Mouse (Mus musculus) heart, postnatal 0 days (tissue): ENCODE data around the gene Iqcf1. TPM values are rescaled to one million over a fixed set of nuclear protein-coding genes. Genes with fewer than 3 reads are reported as not detected.

ENCODE experiments used
- ATAC-seq: fragments of 200-750 bp; cut with Nextera tagmentation; 2 replicates; pipeline ENCODE4 v1.8.0; 2017; ENCODE audit warnings: low read depth, moderate number of reproducible peaks, moderate library complexity; ENCODE audit not compliant: insufficient read depth
- DNase-seq: peaks from one replicate; pipeline ENCODE4 v3.0.0-alpha.2; 2016; ENCODE audit warnings: low spot score
- H3K27ac ChIP-seq: fragments of 300-500 bp; sonication (generic); 2 replicates; pipeline ENCODE4 v1.5.1; 2014; ENCODE audit warnings: low read depth, mild to moderate bottlenecking
- H3K27me3 ChIP-seq: fragments of 300-500 bp; sonication (generic); 2 replicates; pipeline ENCODE4 v1.6.1; 2014; ENCODE audit warnings: low read length, mixed read lengths; ENCODE audit not compliant: control insufficient read depth, insufficient read depth
- H3K36me3 ChIP-seq: fragments of 300-500 bp; sonication (generic); replicated peaks from 2 replicates; pipeline ENCODE4 v1.6.1; 2014; ENCODE audit warnings: low read length, mixed read lengths; ENCODE audit not compliant: control insufficient read depth, insufficient read depth
- H3K4me1 ChIP-seq: fragments of 300-500 bp; sonication (generic); 2 replicates; pipeline ENCODE4 v1.6.1; 2014; ENCODE audit warnings: antibody characterized with exemption; ENCODE audit not compliant: control insufficient read depth, insufficient read depth
- H3K4me2 ChIP-seq: fragments of 300-500 bp; sonication (generic); 2 replicates; pipeline ENCODE4 v1.6.1; 2014; ENCODE audit warnings: low read depth, mild to moderate bottlenecking, low read length, moderate library complexity
- H3K4me3 ChIP-seq: fragments of 300-500 bp; sonication (generic); 2 replicates; pipeline ENCODE4 v1.5.1; 2014; ENCODE audit warnings: low read depth, low read length
- H3K9ac ChIP-seq: fragments of 300-500 bp; sonication (generic); replicated peaks from 2 replicates; pipeline ENCODE4 v1.6.1; 2014; ENCODE audit warnings: low read depth, low read length, mixed read lengths
- H3K9me3 ChIP-seq: fragments of 300-500 bp; sonication (generic); replicated peaks from 2 replicates; pipeline ENCODE4 v1.6.1; 2016; ENCODE audit warnings: low read length; ENCODE audit not compliant: control insufficient read depth
- CTCF ChIP-seq: IDR thresholded peaks from 2 replicates; pipeline ENCODE4 v1.5.1; 2016; ENCODE audit warnings: antibody characterized with exemption, control low read depth, low read depth
- EP300 ChIP-seq: IDR thresholded peaks from 2 replicates; pipeline ENCODE4 v1.6.1; 2016; ENCODE audit warnings: antibody characterized with exemption, low read depth
- WGBS: fragments of 180-500 bp; shearing (Covaris S2); extraction: QIAGEN DNeasy Blood & Tissue Kit; methylation state at CpG from one replicate; pipeline ENCODE4 v1.1.7; 2014; 5-methylcytosine and 5-hydroxymethylcytosine counted together
- polyA plus RNA-seq: library from polyadenylated mRNA; unstranded; fragments of >200 nt; fragmentation: Nextera tagmentation; extraction: Ambion mirVana; gene quantifications from 2 replicates; pipeline ENCODE4 v1.2.1, GENCODE M21; 2015
- total RNA-seq: library from RNA; depleted of rRNA; stranded (reverse); fragments of >200 nt; gene quantifications from 2 replicates; pipeline ENCODE4 v1.2.3, GENCODE M21; 2014; ENCODE audit warnings: low replicate concordance

Gene Iqcf1
- total and polyA plus RNA-seq, 2 experiments from 2014 or later, result not detected

DNA sequence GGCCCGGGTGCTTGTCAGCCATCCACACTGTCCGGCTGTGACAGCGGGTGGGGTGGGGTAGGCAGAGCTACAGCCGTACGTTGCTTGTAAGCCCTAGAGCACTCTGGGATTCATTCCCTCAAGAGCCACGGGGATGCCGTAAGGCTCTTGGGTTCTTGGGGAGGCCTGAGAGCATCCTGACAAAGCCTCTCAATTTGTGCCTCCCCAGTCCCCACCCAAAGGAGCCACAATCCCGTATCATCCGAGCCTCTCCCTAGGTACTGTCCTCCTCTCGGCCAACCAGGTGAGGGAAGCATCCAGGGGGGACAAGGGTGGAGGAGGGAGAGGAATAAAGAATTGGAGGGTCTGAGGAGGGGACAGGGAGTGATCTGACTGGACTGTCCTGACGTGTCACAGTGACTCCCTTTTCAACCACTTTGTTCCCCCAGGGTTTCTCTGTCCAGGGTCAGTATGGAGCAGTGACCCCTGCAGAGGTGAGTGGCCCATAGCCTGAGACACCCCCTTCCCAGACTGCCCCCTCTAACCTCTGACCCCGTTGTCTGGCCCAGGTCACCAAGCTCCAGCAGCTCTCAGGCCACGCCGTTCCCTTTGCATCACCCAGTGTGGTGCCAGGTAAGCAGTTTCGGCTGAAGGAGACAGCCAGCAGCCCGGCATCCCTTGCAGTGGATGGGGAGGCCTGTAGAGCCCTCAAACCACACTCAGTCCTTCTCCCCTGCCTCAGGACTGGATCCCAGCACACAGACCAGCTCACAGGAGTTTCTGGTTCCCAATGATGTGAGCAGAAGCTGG lies 37.9 kb upstream of the Iqcf1 start:
- Histone ChIP-seq H3K4me1 (peaks cover 19% of the 10 kb centered on the region), H3K4me3 (no peak overlapping the region), H3K36me3 (peaks cover 33% of the 10 kb centered on the region), H3K27me3 (peaks cover 6% of the 10 kb centered on the region; the same call in 1 of the 2 replicates), H3K9me3 (no peaks in the 10 kb centered on the region), H3K27ac (no peak overlapping the region), H3K4me2 (no peak overlapping the region), H3K9ac (no peak overlapping the region)
- 86% methylated on average over 16 of the region's 16 CpGs for WGBS
- ATAC-seq (no peak), DNase-seq (no peak)
- TF ChIP-seq EP300 (no peak), CTCF (no peak)

DNA sequence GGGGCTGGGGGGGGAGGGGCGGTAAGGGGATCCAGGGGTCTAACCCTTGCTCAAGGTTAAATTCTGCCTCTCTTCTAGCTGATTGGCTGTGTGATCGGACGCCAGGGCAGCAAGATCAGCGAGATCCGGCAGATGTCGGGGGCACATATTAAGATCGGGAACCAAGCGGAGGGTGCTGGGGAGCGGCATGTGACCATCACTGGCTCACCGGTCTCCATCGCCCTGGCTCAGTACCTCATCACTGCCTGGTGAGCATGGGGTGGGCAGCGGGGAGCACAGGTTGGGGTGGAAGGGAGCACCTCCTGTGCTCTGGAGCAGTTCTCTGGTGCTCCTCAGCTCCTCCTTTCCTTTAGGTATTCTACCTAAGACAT lies 37.4 kb upstream of the Iqcf1 start:
- TF ChIP-seq EP300 (no peak), CTCF (no peak)
- Histone ChIP-seq H3K4me1 (peaks cover 14% of the 10 kb centered on the region), H3K27ac (no peak overlapping the region), H3K4me2 (no peak overlapping the region), H3K27me3 (peaks cover 6% of the 10 kb centered on the region; the same call in 1 of the 2 replicates), H3K9me3 (no peaks in the 10 kb centered on the region), H3K9ac (no peak overlapping the region), H3K36me3 (peaks cover 33% of the 10 kb centered on the region), H3K4me3 (no peak overlapping the region)
- DNase-seq (no peak), ATAC-seq (no peak)
- 94% methylated on average over 12 of the region's 12 CpGs for WGBS

DNA sequence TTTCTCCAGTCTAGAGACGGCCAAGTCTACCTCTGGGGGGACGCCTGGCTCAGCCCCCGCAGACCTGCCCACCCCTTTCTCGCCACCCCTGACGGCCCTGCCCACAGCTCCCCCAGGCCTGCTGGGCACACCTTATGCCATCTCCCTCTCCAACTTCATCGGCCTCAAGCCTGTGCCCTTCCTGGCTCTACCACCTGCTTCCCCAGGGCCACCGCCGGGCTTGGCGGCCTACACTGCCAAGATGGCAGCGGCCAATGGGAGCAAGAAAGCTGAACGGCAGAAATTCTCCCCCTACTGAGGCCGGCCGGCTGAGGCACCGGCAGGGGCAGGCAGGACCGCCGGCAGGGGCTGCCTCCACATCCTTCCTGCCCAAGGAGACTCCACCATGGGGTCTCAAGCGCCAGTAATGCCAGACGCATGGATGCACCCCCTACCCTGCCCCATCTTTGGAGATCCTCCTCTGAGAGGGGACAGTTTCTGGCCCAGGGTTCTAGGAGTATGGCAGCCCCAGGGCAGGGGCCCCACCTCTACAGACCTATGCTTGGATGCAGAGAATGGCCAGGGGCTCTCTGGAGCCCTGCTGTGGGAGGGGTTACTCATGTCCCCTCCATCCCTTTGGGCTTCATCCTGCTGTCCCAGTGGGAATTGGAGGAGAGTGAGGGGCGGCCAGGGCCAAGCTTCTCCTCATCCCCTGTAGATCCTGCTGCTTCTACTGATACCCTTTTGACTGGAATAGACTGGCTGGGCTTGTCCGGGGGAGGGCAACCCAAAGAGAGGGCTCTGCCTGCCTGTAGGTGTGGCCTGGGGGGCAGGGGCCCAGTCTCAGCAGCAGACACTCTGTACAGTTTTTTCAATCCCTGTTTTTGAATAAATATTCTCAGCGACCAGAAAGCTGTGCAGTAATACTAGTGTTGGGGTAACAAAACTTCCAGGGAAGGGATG lies 36.4 kb upstream of the Iqcf1 start:
- Histone ChIP-seq H3K9me3 (no peaks in the 10 kb centered on the region), H3K4me2 (no peak overlapping the region)
- WGBS, result 83% methylated on average over 21 of the region's 21 CpGs

DNA sequence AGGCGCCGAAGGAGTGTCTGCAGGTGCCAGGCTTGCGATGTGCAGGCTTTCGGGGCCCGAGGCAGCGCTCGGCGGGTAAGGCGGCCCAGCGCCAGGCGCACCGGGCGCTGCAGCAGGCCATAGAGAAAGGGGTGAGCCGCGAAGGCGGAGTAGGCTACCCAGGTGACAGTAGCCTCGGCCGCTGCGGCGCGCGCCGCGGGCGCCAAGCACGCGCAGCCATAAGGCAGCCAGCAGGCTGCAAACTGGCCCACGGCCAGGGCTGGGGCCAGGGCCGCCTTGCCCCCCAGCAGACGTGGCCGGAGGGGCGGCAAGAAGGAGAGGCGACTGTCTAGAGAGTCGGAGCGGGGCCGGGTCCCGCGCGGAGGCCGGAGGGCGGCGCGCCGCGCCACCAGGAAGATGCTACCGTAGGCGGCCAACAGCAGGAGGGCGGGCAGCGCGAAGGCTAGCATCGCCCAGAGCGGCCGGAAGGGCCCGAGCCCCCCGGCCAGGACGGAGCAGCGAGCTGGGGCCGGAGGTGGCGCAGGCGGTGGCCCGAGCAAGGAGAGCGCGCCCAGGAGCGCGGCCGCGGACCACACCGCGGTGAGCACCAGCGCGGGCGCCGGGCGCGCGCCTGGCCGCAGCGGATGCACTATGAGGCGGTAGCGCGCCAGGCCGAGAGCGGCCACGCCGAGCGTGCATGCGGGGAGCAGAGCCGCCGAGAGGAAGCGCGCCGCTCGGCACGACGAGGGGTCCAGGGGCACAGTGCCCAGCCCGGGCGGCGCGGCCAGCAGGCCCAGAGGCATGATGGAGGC lies 34.8 kb upstream of the Iqcf1 start:
- Histone ChIP-seq H3K27ac (peak overlapping the region; percentile 28), H3K9ac (peak overlapping the region; percentile 52), H3K27me3 (peaks cover 6% of the 10 kb centered on the region; the same call in 1 of the 2 replicates), H3K9me3 (no peaks in the 10 kb centered on the region), H3K4me1 (peaks cover 11% of the 10 kb centered on the region), H3K4me2 (peak overlapping the region; percentile 99), H3K36me3 (peaks cover 33% of the 10 kb centered on the region), H3K4me3 (peak overlapping the region; percentile 66)
- DNase-seq, result peak; percentile 57
- TF ChIP-seq EP300 (no peak), CTCF (no peak)
- peak; percentile 68 for ATAC-seq
- WGBS, result 2% methylated on average over 93 of the region's 99 CpGs

More for the DNA sequence above, 36.4 kb upstream of the Iqcf1 start:
- H3K9ac ChIP-seq, result no peak overlapping the region
- H3K27ac ChIP-seq, result no peak overlapping the region
- H3K4me3 ChIP-seq, result no peak overlapping the region
- TF ChIP-seq CTCF, result no peak
- no peak for TF ChIP-seq EP300
- H3K36me3 ChIP-seq, result peaks cover 33% of the 10 kb centered on the region
- peaks cover 6% of the 10 kb centered on the region; the same call in 1 of the 2 replicates for H3K27me3 ChIP-seq
- DNase-seq, result no peak
- H3K4me1 ChIP-seq, result peaks cover 11% of the 10 kb centered on the region
- no peak for ATAC-seq
